Mouse (Mus musculus): ENCODE data around the gene Fgf2.

Fgf2 gene

GRCm38 (mm10) chr3:37348221-37349165 is at the start of gene Fgf2:
Gene Fgf2 (plus strand): TSS chr3:37348346.
- no peak for DNase-seq (ENCODE audit: low read depth)

- no peak for DNase-seq (ENCODE audit: low read depth)
Measured at GRCm38 (mm10) chr3:37299470-37299869, 48.7 kb upstream of the Fgf2 start.

- peak; percentile 83 for DNase-seq (ENCODE audit: low read depth)
Measured at GRCm38 (mm10) chr3:37302685-37303084, 45.5 kb upstream of the Fgf2 start.

- DNase-seq (ENCODE audit: low read depth): peak; percentile 83
Measured at GRCm38 (mm10) chr3:37303392-37304139, 44.6 kb upstream of the Fgf2 start.

GRCm38 (mm10) chr3:37311897-37312369 is 36.2 kb upstream of the Fgf2 start:
- DNase-seq (ENCODE audit: low read depth): no peak

GRCm38 (mm10) chr3:37312370-37312941 is 35.7 kb upstream of the Fgf2 start, which contains the start of the genes Bbs12 and Cetn4:
Gene Bbs12 (plus strand): TSS chr3:37312554.
Gene Cetn4 (minus strand): TSS chr3:37312708.
- DNase-seq (ENCODE audit: low read depth): peak; percentile 89

- DNase-seq (ENCODE audit: low read depth): no peak
Measured at GRCm38 (mm10) chr3:37313371-37313770, 34.8 kb upstream of the Fgf2 start.

GRCm38 (mm10) chr3:37316233-37316632 is 31.9 kb upstream of the Fgf2 start:
- no peak for DNase-seq (ENCODE audit: low read depth)

- DNase-seq (ENCODE audit: low read depth): no peak
Measured at GRCm38 (mm10) chr3:37324310-37324709, 23.8 kb upstream of the Fgf2 start.

GRCm38 (mm10) chr3:37325317-37326112 is 22.6 kb upstream of the Fgf2 start:
- DNase-seq (ENCODE audit: low read depth): no peak

GRCm38 (mm10) chr3:37326627-37327026 is 21.5 kb upstream of the Fgf2 start:
- no peak for DNase-seq (ENCODE audit: low read depth)

- DNase-seq (ENCODE audit: low read depth): no peak
Measured at GRCm38 (mm10) chr3:37328489-37328888, 19.7 kb upstream of the Fgf2 start.

GRCm38 (mm10) chr3:37329963-37330362 is 18.2 kb upstream of the Fgf2 start:
- DNase-seq (ENCODE audit: low read depth): no peak

GRCm38 (mm10) chr3:37331999-37332449 is 16.1 kb upstream of the Fgf2 start:
- no peak for DNase-seq (ENCODE audit: low read depth)

- no peak for DNase-seq (ENCODE audit: low read depth)
Measured at GRCm38 (mm10) chr3:37334053-37334452, 14.1 kb upstream of the Fgf2 start.

GRCm38 (mm10) chr3:37341110-37341509 is 7.0 kb upstream of the Fgf2 start:
- no peak for DNase-seq (ENCODE audit: low read depth)

- DNase-seq (ENCODE audit: low read depth): no peak
Measured at GRCm38 (mm10) chr3:37342811-37343210, 5.3 kb upstream of the Fgf2 start.

- no peak for DNase-seq (ENCODE audit: low read depth)
Measured at GRCm38 (mm10) chr3:37347671-37348070, 475 bp upstream of the Fgf2 start.

- DNase-seq (ENCODE audit: low read depth): no peak
Measured at GRCm38 (mm10) chr3:37349166-37349548, 1.0 kb downstream of the Fgf2 start.

- no peak for DNase-seq (ENCODE audit: low read depth)
Measured at GRCm38 (mm10) chr3:37350386-37350785, 2.2 kb downstream of the Fgf2 start.

- DNase-seq (ENCODE audit: low read depth): no peak
Measured at GRCm38 (mm10) chr3:37353951-37354481, 5.9 kb downstream of the Fgf2 start.
